Mouse (Mus musculus) kidney, adult 18-20 months (tissue): ENCODE data around the gene Tcea3.

ENCODE experiments used
- DNase-seq: peaks from one replicate; pipeline ENCODE4 v3.0.0; 2021

The Tcea3 gene

DNA sequence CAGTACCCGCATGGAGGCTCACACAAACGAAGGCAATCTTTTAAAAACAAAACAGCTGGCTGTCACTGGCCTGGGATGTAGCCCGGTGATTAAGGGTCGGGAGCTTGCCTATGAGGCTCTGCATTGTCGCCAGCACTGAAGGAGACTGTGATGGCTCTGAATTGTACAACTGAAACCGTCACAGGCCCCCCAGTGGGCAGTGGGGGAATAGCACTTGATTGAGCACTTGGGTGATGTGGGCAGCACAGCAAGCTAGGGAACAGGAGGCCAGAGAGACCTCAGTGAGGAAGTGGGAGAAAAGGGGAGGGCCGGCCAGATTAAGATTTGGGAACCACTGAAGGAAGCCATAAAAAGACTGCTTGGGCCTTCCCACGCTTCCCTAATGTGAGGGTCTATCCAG is 7.9 kb upstream of the Tcea3 start:
- DNase-seq: peak; percentile 87

DNA sequence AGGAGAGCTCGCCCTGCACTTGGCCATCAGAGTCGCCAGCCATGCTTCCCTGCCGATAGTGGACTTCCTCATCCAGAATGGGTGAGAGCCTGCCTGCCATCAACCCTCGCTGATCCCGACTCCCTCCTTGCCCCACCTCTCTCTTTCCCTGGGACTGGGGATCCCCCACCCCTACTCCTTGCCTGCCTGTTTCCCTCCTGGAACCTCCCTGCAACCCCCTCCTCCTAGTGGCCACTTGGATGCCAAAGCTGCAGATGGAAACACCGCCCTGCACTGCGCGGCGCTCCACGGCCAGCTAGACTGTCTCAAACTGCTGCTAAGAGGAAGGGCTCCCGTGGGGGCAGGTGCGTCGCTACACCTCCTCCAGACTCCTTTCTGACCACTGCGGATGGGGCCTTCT is 7.4 kb upstream of the Tcea3 start:
- DNase-seq: no peak

DNA sequence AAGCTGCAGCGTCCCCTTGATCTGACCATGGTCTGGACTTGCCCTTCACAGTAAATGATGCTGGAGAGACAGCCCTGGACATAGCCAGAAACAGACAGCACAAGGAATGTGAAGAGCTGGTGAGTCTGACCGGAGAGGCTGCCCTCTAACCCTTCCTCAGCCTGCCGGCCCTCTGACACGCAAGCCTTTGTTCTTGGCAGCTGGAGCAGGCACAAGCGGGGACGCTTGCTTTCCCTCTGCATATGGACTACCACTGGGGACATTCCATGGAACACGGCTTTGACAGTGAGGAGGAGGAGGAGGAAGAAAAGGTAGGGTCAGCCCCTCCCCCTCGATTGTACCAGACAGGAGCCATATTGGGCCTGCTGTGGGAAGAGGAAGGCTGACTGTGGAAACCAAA is 6.6 kb upstream of the Tcea3 start:
- no peak for DNase-seq

DNA sequence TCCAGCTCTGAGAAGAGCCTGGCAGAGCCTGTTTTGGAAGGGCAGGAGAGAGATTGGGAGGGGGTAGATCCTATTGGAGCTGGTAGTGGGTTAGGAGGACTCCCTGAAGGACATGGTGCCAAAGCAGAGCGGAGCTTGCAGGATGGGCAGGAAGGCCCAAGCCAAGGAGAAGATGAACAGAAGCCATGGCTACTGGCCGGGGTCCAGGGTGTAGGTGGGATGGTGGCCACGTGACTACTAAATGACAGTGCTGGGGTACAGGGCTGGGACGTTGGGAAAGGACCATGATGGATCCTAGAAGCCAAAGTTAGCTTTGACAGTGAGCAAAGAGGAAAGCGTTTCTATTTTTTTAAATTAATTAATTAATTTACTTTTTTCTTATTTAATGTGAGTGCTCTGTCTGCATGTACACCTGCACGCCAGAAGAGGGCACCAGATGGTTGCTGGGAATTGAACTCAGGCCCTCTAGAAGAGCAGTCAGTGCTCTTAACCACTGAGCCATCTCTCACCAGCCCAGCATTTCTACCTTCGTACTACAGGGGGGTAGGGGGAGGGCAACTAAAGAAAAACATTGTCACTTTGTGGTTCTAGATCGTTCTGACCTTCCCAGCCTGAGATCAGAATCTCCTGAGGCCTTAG is 5.3 kb upstream of the Tcea3 start:
- peak; percentile 46 for DNase-seq

DNA sequence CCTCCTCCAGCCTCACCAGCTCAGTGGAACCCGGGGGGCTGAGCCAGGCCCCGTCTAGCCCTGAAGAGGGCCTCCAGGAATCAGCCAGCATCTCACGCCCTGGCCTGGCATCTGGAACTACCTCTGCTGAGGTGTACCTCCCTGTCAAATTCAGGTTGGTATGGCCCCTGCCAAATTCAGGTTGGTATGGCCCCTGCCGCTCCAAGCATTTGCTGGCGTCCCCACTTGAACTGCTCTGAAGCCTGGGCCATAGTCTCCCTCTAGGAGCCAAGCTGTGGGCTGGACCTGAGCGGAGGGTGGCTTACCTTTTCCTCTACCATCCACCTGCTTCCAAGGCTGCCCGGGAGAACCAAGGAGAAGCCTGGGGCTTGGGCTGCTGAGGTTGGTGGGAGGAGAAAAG is 4.8 kb upstream of the Tcea3 start:
- DNase-seq: no peak

DNA sequence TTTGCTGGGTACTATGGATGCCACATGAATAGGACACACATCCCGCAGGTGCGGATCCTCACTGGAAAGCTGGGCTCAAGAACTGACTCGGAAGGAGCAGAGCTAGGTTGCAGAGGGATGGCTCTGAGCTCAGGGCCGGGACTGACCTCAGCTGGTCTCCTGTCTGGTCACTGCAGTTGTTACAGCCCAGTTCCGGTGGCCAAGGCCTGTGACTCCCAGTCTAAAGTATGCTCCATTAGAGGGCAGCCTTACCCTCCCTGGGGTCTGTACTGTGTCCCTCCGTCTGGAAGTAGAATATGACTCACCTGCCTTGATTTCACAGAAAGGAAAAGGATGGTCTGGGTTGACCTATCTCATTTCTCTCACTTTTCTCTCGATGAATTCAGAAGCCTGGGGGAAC is 3.3 kb upstream of the Tcea3 start:
- DNase-seq: no peak

DNA sequence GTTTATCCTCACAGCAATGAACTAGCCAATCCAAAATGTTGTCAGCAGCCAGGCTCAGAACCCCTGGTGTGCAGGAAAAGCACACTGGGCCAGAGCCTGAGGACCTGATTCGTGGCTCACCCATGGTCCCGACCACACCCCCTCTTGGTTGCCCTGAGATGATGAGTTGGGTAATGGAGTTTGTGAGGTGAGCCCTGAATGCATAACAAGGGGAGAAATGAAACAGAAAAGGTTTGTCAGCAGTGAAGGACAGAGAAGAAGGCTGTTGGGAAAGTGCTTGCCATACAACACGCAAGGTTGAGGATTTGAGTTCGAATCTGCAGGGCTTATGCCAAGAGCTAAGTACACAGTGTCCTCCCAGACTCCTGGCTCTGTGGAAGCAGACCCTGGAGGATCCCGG is 1.8 kb upstream of the Tcea3 start:
- DNase-seq: no peak

DNA sequence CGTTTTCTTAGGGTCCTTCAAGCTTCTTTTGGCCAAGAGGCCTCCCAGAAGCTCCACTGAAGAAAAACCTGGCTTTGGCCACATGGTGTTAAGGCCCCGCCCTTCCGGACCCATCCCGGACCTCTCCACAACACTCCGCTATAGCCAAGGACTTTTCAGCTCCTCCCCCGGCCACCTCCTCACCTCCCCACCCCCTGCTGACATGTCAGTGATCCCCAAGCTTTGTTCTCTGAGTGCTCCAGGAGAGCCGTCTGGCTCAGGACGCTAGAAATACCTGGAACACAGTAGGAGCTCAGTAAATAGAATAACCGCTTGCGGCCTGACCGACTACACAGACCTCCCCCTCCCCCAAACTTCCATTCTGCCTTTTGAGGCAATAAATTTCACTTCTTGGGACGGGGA is 960 bp upstream of the Tcea3 start:
- no peak for DNase-seq

DNA sequence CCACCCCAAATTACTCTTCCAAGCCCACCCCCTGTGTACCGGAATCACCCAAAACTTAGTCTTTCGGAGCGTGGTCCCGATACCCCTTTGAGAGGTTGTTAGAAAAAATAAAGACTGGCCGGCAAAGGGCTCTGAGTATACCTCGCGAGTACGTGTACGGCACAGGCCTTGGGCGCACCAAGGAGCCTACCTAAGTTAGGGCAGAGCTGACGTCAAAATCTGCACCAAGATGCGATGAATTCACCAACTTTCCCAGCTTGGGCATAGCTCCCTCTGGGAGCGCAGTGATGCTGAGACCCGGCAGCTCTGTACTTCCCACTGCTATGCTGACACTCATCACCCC is 172 bp upstream of the Tcea3 start:
- DNase-seq: no peak

DNA sequence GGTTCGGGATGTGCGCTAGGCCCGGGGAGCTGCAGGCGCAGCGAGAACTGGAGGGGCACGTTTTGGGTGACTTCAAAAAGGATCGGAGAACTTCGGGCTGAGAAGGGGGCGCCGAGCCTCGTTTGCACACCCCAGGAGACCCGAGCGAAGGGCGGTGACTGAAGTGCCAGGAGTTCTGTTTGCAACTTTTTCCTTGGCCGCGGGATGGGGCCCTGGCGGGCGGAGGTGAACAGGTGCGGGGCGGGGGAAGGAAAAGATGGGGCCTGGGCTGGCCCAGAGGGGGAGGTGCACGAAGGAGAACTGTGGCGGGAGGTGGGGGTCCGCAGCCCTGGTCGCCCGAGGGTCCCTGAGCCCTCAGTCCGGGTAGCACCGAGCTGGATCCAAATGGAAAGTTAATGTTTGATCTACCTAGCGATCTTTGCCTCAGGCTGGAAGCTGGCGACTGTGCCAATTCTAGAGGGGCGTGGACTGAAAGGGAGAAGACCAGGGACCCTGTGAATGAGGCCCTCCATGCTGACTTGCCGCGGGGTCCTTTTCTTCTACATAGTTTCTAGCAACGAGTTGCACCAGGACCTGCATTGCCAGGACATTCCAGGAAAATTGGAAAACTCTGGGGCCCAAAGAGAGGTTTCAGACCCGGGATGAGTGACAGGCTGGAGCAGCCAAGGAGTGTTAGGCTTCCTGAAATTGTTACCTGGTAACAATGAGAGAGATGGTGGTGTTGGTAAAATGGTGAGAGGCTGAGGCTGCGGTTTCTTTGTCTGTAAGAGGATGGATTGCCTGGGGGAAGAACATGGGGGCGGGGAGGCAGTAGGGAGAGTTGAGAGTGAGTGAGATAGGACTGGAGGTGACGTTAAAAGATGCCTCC is 1.2 kb downstream of the Tcea3 start:
- DNase-seq: peak; percentile 78

DNA sequence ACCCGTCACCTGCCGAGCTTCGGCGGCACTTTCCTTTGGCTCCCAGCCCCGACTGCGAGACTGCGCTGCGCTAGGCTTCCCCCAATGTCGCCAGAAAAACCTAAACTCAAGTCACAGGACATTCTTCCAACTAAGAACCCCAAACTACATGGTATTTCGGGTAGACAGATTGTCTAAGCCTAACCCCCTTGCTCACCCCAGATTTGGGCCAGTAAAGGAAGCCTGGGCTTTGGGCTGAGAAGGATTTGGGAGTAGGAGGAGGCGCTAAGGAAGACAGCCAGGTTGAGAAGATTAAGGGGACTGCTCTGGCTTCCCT is 1.8 kb downstream of the Tcea3 start:
- no peak for DNase-seq

DNA sequence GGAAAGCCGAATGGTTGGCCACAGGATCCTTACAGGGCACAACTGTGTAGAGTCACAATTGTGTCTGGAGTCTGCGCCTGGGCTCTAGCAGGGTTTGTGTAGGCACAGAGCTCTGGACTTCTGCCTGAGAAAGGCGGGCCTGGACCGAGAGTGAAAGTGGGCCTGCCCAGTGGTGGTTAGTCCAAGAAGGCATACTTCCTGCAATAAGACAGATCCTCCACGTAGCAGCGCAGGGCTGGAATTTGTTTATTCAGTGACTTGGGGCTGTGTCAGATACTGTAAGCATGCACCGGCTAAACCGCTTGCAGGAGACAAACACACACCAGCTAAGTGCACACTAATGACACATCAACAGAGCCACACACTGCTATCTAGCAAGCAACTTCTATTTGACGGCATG is 2.3 kb downstream of the Tcea3 start:
- peak; percentile 73 for DNase-seq

DNA sequence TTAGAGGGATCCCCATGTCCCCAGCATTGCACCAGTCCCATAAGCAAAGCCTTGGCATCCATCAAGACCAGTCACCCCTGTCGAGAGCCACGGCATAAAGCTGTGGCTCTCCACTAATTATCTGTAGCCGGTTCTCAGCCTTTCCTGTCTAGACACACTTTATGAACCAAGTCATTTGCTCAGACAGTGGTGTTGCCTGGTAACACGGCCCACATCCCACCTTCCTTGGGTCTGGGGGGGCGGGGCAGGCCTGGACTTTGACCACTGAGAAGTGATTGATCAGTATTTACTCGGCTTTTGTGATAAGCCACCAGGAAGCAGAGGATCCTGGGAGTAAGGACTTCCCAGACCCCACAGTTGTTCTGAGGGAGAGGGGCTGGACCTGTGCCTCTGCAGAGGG is 8.4 kb downstream of the Tcea3 start:
- DNase-seq: no peak

DNA sequence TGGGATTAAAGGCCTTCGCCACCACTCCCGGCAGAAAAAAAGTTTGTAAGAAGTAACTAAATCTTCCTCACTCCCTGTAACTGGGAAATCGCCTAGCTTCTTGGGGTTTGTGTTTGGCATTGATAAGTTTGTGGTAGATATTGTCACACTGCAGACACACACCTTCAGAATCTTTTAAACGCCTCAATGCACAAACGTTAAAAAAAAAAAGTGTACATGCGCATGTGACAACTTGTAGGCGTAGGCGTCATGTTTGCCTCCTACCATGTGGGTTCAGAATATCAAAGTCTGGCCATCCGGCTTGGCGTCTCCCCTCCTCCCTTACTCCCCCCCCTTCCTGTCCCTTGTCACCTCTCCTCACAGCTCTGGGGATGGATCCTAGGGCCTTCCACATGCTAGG is 9.2 kb downstream of the Tcea3 start:
- no peak for DNase-seq

DNA sequence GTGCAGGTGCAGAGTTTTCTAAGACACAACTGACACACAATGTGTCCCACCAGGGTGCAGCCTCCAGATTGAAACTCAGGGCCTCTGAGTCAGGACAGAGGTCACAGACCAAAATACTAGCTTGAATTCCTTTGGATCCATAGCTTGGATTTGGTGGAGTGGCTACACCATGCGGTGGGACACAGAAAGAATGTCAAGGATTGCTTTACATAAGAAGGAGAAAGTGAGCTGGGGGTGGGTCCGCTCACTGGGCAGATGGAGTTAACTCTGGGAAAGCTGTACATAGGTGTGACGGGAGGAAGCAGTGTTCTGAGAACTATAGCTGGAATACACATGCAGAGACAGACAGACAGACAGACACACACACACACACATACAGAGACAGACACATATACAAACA is 12.4 kb downstream of the Tcea3 start:
- DNase-seq: no peak

DNA sequence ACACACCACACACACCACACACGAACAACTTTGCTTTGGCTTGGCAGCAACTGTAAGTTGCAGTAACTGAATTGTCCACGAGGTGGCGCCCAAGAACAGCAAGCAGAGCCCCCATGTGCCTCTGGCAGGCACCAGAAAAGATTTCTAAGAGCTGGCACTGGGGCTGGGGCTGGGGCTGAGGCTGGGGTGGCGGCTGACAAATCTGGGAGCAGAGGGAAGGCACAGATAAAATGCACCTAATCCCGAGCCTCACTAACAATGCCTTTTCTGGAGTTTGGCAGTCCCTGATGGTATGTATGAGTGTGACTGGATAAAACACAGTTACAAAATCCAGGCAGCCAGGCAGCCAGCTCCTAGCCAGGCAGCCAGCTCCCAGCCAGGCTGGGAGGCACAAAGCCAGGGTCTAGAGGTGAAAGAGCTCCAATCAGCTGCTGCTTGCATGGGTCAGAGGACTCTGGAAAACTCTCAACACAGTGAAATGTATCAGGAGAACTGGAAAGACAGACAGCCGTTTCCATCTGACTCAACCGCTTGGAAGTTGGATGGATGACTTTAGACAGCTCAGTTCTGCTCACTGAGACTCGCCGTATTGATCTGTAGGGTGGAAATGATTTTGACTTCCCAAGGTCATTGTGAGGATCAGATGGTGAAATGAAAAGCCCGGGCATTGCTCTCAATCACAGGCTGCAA is 13.1 kb downstream of the Tcea3 start:
- DNase-seq: peak; percentile 88

DNA sequence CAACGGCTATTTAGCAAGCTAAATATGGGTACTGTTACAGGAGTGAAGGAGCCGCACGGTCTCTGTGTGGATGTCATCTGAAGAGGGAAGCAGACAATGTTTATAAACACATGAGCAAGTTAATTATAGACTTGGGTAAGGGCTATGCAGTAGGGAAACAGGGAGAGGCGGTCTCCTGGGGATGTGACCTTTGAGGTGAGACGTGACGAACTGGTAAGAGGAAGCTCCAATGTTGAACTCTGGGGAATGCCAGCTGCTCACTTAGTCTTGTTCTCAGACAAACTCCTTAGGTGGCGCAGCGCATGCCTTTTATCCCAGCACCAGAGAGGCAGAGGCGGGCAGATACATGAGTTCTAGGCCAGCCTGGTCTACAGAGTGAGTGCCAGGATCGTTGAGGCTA is 14.4 kb downstream of the Tcea3 start:
- peak; percentile 30 for DNase-seq

DNA sequence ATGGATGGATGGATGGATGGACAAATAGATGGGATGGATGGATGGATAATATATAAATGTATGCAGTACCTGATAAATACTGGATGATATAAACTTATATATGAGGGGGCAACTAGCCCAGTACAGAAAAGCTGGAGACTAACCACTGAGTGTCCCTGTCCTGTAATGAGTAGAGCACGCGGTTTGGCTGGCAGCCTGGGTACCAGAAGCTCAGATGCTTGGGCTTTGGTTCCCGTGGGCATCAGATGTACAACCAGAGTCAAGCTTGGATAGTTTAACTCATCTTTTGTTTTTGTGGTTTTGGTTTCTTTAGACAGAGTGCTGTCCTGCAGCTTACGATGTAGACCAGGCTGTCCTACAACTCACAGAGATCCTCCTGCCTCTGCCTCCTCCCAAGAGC is 16.0 kb downstream of the Tcea3 start:
- DNase-seq: no peak

DNA sequence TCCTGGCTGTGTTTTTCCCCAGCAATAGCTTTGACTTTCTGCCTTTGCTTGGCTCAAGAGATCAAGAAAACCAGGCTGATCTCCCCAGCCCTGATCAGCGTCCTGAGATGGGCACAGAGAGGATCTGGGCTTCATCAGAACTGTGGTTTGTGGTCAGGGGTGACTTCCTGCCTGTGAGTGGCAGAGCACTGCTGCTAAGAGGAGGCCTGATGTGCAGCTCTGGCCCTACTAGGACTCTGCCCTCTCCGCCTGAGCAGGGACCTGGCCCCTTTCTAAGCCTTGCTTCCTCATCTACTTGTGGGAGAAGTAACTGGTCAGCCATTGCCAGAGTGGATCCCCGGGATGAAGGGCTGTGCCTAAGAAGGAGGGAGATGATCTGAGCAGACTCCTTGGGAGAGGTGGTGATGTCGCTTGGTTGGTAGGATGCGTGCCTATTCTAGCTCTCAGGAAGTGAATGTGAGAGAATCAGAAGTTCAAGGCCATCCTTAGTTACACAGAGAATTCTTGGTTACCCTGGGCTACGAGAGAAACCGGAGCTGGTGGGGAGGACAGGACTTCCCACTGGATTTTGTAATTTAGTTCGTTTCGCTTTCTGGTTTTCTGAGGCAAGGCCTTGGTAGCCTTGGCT is 19.3 kb downstream of the Tcea3 start:
- DNase-seq: no peak

DNA sequence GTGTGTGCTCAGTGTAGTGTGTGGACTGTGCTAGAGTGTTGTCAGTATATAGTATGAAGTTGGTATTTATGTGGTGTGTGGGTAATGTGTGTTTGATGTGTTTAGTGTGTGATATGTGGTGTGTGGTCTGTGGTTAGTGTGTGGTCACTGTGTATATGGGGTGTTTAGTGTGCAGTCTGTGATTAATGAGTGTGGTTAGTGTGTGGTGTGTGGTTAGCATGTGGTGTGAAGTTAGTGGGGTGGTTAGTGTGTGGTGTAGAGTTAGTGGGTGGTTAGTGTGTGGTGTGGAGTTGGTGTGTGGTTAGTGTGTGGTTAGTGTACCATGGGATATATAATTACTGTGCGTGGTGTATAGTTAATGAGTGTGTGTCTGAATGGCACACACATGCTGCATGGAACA is 21.4 kb downstream of the Tcea3 start:
- no peak for DNase-seq

DNA sequence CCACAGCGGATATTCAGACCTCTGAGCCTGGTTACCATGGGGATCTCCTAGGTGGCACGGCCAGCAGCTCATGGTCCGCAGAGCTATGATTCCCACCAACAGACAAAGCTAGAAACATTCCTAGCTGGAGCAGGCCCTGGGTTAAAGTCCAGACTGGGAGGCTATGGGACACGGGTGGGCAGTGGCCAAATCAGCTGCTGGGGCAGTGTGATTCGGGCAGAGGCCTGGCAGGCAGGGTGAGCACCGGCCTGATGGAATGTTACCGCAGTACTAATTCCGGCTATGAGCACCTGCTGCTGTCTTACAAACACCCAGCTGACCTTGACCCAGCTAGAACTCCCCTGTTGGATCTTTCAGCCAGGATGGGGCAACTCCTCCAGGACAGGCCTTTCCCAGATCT is 23.1 kb downstream of the Tcea3 start:
- peak; percentile 36 for DNase-seq

DNA sequence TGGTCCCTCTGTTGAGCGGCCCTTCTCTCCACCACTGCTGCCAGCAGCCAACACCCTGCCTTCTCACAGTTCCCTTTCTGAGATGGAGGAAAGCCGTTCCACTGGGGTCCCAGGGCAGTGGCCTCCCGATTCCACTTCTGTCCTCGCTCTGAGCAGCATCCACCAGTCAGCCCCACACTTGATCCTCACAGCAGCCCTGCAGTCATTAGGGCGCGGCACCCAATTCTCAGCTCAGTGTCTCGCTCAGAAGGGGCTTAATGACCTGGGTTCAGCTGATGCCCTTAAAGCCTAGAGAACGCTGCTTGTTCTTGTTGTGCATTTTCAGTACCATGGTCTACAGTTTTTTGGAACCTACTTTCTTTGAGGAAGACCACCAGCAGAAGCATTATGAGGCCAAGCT is 33.6 kb downstream of the Tcea3 start:
- DNase-seq: no peak

DNA sequence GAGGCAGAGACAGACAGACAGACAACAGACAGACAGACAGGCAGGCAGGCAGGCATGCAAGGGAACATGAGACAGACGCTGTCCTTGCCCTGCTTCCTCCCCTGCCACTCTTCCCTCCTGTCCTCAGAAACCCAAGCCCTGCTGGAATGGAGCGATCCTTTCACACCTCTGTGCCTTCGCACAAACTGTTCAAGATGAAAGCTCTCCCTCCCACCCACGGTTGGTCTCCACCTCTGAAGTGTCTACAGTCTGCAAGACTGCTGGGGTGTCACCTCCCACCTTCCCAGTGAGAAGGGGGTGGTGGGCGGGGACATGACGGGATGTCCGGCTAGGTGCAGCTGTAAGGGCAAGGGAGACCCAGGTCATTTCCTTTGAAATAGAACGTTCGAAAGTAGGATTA is 34.1 kb downstream of the Tcea3 start:
- no peak for DNase-seq
